Mouse (Mus musculus): ENCODE measurements at regions not wholly inside any gene's neighbourhood (a gene's known extent, or its start where the extent isn't known, plus 50 kb on each side); places are given as distances from the start of the nearest gene placed in this dataset.
A peak's percentile ranks its signal among the peaks of the same experiment; 100 is the strongest.
"Not testable (repeated sequence)": the region's sequence is repeated elsewhere in the genome, so short reads cannot be mapped to it uniquely, and the experiment has no call there.

DNA sequence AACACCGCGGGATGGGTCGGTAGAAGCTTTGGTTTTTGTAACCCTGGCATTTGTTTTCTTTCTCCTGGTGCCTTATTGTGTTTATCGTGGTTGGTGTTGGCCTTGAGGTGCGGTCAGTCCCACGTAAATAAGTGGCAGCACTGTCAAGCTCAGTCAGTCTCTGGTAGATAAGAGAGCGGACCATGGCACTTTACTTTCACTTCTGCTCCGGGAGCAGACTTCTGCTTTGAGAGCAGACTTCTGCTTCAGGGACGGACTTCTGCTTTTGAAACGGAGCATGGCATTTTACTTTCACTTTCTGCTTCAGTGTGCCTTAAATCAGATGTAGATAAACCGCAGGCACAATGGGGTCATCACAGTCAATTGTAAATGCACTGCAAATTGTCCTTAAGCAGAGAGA lies 54.3 kb upstream of the Ccdc66 start:
- H3K4me1 ChIP-seq (ENCODE audit: control insufficient read depth, insufficient read depth, low read length) = not testable (repeated sequence)

DNA sequence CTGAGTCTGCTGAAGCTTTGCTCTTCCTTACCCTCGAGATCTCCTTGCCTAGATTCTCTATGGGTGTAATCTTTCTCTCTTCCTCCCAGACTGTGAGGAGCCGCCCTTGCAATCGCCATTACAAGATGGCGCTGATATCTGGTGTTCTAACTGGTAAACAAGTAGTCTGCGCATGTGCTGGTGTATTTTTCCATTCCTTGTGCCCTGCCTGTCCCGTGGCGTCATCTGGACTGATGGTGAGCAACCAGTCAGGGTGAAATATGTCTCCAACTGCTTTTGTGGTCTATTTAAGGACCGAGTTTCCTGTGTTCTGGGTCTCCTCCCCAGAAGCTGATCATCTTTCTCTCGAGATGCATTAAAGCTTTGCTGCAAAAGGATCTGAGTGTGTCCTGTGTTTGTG lies 53.7 kb upstream of the Ccdc66 start:
- not testable (repeated sequence) for H3K27ac ChIP-seq (ENCODE audit: control insufficient read depth, insufficient read depth, low read depth, low read length); H3K4me3 ChIP-seq (ENCODE audit: control insufficient read depth, low read depth, low read length); H3K36me3 ChIP-seq (ENCODE audit: control insufficient read depth, insufficient read depth, low read length); H3K27me3 ChIP-seq (ENCODE audit: control insufficient read depth, insufficient read depth, low read length); H3K4me1 ChIP-seq (ENCODE audit: control insufficient read depth, insufficient read depth, low read length)

More for the DNA sequence above, 54.3 kb upstream of the Ccdc66 start:
- H3K36me3 ChIP-seq (ENCODE audit: control insufficient read depth, insufficient read depth, low read length); H3K27ac ChIP-seq (ENCODE audit: control insufficient read depth, insufficient read depth, low read depth, low read length); H3K27me3 ChIP-seq (ENCODE audit: control insufficient read depth, insufficient read depth, low read length): not testable (repeated sequence)
- H3K4me3 ChIP-seq (ENCODE audit: control insufficient read depth, low read depth, low read length) = peak overlapping the region; percentile 27

DNA sequence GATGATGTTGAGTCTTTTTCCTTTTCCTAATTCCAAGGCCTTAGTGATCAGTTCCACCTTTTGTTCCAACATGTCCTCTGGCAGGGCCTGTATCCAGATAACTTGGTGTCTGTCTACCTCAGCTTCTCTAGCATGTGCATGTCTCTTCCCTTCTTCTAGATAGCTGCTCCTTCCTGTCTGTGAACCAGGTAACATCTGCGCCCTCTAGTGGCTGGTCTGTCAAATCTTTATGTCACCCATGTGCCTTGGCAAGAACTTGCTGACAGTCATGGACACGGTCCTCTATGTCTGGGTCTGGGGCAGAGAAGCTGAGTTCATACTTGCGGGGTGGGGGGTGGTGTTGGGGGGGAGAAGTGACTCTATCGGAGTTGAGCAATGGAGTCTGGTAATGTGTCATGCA lies 52.2 kb upstream of the Ccdc66 start:
- no peak overlapping the region for H3K4me3 ChIP-seq (ENCODE audit: control insufficient read depth, low read depth, low read length)
- no peaks in the 10 kb centered on the region for H3K27me3 ChIP-seq (ENCODE audit: control insufficient read depth, insufficient read depth, low read length)
- H3K27ac ChIP-seq (ENCODE audit: control insufficient read depth, insufficient read depth, low read depth, low read length) = no peak overlapping the region
- TF ChIP-seq CTCF (IDR thresholded peaks at IDR 0.05; ENCODE audit: control insufficient read depth, insufficient read depth, insufficient replicate concordance, low read depth, low read length) = peak; percentile 26; the same call in 1 of the 2 replicates
- TF ChIP-seq POLR2A (IDR thresholded peaks at IDR 0.05; ENCODE audit: control insufficient read depth, low read depth, low read length) = no peak
- H3K4me1 ChIP-seq (ENCODE audit: control insufficient read depth, insufficient read depth, low read length) = no peaks in the 10 kb centered on the region
- H3K36me3 ChIP-seq (ENCODE audit: control insufficient read depth, insufficient read depth, low read length) = no peaks in the 10 kb centered on the region

DNA sequence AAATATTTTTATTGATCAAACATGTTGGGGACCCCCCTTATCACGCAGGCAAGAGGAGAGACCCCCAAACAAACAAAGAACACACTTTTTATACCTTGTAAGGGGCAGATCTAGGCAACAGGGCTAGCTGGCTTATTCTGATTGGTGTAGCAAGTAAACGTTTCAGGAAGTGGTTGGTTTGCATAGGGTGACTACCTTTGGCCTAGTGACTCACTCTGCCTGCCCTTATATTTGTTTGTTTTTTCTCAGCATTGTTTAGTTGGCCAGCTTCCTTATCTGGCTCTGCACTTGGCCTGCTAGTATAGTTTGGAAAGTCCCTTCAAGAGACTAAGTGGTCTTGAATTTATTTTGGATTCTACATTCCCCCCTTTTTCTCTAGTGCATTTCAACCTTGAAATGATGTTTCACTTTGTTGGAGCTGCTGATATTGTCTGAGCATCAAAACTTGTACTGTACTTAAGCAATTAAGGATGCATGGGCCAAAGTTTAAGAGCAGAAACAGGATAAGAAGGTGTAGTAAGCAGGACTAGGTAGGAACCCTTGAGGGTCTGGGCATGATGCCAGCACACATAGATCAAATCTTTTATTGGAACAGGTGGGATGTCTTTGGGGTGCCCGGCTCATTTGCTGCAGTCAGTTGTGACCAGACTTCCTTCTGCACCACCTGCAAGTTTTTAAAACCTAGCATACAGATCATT lies 50.7 kb upstream of the Ccdc66 start:
- Histone ChIP-seq H3K27me3 (ENCODE audit: control insufficient read depth, insufficient read depth, low read length) (no peaks in the 10 kb centered on the region), H3K36me3 (ENCODE audit: control insufficient read depth, insufficient read depth, low read length) (no peaks in the 10 kb centered on the region), H3K4me1 (ENCODE audit: control insufficient read depth, insufficient read depth, low read length) (no peaks in the 10 kb centered on the region), H3K4me3 (ENCODE audit: control insufficient read depth, low read depth, low read length) (no peak overlapping the region), H3K27ac (ENCODE audit: control insufficient read depth, insufficient read depth, low read depth, low read length) (no peak overlapping the region)
- no peak for TF ChIP-seq POLR2A (IDR thresholded peaks at IDR 0.05; ENCODE audit: control insufficient read depth, low read depth, low read length)
- TF ChIP-seq CTCF (IDR thresholded peaks at IDR 0.05; ENCODE audit: control insufficient read depth, insufficient read depth, insufficient replicate concordance, low read depth, low read length) = no peak
